Mouse (Mus musculus) cerebellum, adult 2 months (tissue): ENCODE measurements at regions not wholly inside any gene's neighbourhood (a gene's known extent, or its start where the extent isn't known, plus 50 kb on each side); places are given as distances from the start of the nearest gene placed in this dataset.

Source experiments
- DNase-seq, 2 experiments: peaks; one replicate each; pipeline ENCODE4 v3.0.0; 2021
- H3K27ac ChIP-seq: fragments of 200-500 bp; 2 replicates; pipeline ENCODE4 v1.5.1; 2012; ENCODE audit warnings: low read length, control low read depth, inconsistent platforms; ENCODE audit not compliant: insufficient read depth
- H3K27me3 ChIP-seq: fragments of 200-500 bp; 2 replicates; pipeline ENCODE4 v1.6.1; 2012; ENCODE audit warnings: inconsistent platforms, mild to moderate bottlenecking, low read length, moderate library complexity; ENCODE audit not compliant: control insufficient read depth, insufficient read depth
- H3K4me1 ChIP-seq: fragments of 200-500 bp; 2 replicates; pipeline ENCODE4 v1.6.1; 2011; ENCODE audit warnings: low read length; ENCODE audit not compliant: control insufficient read depth, insufficient read depth
- H3K4me3 ChIP-seq: fragments of 200-500 bp; replicated peaks from 2 replicates; pipeline ENCODE3; 2011; ENCODE audit warnings: mild to moderate bottlenecking, low read depth, low read length, control low read depth; ENCODE audit not compliant: insufficient read depth
- CTCF ChIP-seq: fragments of 200-500 bp; IDR thresholded peaks from 2 replicates; pipeline ENCODE4 v1.5.1; 2011; ENCODE audit warnings: low read depth, mild to moderate bottlenecking, control low read depth, low read length, moderate library complexity, borderline replicate concordance; ENCODE audit not compliant: insufficient read depth
- POLR2A ChIP-seq: fragments of 200-500 bp; IDR thresholded peaks from 2 replicates; pipeline ENCODE4 v1.6.1; 2011; ENCODE audit warnings: low read length, control low read depth, borderline replicate concordance; ENCODE audit not compliant: insufficient read depth
- WGBS: fragments of 180-500 bp; shearing (Covaris S2); methylation state at CpG from one replicate; pipeline ENCODE4 v1.1.7; 2018; 5-methylcytosine and 5-hydroxymethylcytosine counted together

DNA sequence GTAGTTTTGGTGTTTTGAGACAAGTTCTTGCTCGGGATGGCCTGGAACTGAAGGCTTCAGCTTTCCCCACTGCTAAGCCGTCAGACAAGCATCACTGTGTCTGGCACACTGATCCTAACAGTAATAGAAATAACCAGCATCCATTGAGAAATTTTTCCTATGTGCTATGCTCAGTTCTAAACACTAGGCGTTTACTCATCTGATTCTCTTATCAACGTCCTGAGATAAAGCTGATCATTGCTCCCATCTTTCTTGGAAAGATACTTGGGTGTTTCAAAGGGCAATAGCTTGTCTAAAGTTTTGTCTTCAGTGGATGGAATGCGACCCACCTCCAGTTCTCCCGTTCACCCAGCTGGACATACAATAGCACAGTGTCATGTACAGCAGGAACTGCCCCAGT lies 316.7 kb upstream of the Satb1 start:
- H3K27ac ChIP-seq: no peak overlapping the region
- 85% methylated on average over 6 of the region's 6 CpGs for WGBS
- TF ChIP-seq CTCF: no peak
- TF ChIP-seq POLR2A: no peak
- no peak overlapping the region for H3K4me3 ChIP-seq
- no peaks in the 10 kb centered on the region for H3K27me3 ChIP-seq
- no peaks in the 10 kb centered on the region for H3K4me1 ChIP-seq
- no peak for DNase-seq

DNA sequence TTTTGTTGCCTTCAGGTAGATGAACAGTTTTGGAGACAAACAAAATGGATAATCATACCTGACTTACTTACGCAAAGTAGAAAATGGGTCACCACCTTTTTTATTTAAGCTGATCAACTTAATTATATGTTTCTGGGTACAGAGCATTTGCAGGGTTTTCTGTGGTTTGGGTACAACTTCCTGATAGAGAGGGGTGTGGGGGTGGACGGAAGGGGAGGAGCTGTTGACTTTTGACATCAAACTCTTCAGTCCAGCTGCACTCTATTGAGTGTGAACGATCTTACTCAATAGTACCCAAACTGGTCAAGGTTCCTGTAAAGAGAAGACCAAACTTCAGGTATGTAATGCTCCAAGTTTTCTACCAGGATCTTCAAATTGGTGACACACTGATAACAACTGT lies 316.0 kb upstream of the Satb1 start:
- Histone ChIP-seq H3K27ac (no peak overlapping the region), H3K27me3 (no peaks in the 10 kb centered on the region), H3K4me3 (no peak overlapping the region), H3K4me1 (no peaks in the 10 kb centered on the region)
- 88% methylated on average over 3 of the region's 3 CpGs for WGBS
- no peak for DNase-seq
- TF ChIP-seq CTCF (no peak), POLR2A (no peak)

DNA sequence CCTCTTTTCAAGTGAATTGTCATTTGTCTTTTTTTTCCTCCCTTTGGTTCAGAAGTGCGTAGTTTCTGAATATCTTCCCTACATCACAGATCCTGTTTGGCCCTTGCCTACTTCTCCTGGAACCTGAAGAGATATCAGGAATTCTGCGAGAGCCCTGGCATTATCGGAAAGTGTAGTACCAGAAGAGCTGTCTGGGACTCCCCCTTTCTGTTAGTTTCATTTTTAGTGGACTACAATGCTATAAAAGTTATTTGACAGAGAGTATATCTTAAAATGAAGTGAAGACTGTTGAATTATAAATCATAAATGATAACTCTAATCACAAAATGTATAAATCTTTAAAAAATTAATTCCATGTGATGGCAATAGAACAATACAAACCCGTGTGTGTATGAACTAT lies 270.8 kb upstream of the Satb1 start:
- Histone ChIP-seq H3K4me3 (no peak overlapping the region), H3K27me3 (no peaks in the 10 kb centered on the region), H3K4me1 (no peaks in the 10 kb centered on the region), H3K27ac (no peak overlapping the region)
- 93% methylated on average over 4 of the region's 4 CpGs for WGBS
- TF ChIP-seq CTCF: no peak
- no peak for DNase-seq

DNA sequence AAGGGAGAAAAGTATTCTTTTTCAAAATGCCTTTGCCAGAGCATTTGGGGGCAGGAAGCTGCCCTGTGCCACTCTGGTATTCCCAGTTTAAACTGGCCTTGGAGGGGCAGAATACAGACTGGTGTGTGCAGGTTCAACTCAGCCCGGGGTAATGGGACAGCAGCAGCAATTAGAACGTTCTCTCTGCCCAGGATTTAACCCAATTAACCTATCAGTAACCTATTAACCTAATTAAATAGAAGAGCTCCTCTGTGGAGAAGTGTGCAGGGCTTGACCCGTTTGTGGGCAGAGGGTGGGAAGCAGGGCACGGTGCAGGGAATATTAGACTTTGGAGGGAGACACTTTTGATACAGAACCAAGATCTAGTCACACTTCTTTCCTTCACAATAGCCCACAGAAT lies 252.7 kb upstream of the Satb1 start:
- H3K27me3 ChIP-seq: no peaks in the 10 kb centered on the region
- H3K4me3 ChIP-seq: no peak overlapping the region
- no peaks in the 10 kb centered on the region for H3K4me1 ChIP-seq
- no peak overlapping the region for H3K27ac ChIP-seq
- TF ChIP-seq POLR2A (no peak), CTCF (no peak)
- no peak for DNase-seq
- 71% methylated on average over 4 of the region's 4 CpGs for WGBS

DNA sequence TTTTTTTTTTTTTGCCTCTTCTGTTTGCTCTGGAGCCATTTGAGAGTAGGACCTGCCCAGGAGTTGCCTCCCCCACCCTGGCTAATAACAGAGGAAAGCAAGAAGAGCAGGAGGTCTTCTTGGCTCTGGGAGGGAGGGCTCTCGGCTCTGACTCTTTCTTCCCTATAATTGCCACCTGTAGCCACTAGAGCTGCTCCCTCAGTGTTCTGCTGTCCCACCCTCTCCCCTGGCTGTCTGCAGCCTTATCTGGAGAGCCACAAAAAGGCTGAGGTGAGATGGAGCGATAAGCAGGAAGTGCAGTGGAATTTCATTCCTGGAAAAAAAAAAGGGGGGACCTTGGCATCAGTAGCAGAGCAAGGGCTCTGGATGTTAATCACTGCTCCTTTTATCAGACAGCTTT lies 251.4 kb upstream of the Satb1 start:
- no peak overlapping the region for H3K27ac ChIP-seq
- no peak for TF ChIP-seq POLR2A
- no peak for TF ChIP-seq CTCF
- WGBS: 58% methylated on average over 2 of the region's 2 CpGs
- H3K4me3 ChIP-seq: no peak overlapping the region
- DNase-seq: no peak
- no peaks in the 10 kb centered on the region for H3K4me1 ChIP-seq
- no peaks in the 10 kb centered on the region for H3K27me3 ChIP-seq

DNA sequence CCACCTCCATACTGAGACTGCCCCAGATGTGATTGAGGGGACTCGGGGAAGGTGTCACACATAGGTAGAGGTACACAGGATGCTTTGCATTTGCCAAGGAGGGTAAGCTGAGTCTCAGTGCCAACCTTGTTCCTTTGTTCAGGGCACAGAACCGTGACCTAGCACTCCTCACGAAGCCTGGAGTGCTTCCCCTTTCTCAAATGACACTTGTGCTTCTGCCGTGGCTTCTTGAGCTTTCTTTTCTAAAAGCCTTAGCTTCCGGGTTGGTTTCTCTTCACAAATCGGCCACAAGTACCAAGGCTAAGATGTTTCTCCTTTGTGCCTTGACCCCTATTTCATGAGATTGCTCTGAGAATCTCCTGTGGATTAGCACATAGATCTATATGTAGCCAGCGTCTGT lies 246.2 kb upstream of the Satb1 start:
- no peaks in the 10 kb centered on the region for H3K4me1 ChIP-seq
- no peak for TF ChIP-seq POLR2A
- TF ChIP-seq CTCF: no peak
- no peak overlapping the region for H3K4me3 ChIP-seq
- no peaks in the 10 kb centered on the region for H3K27me3 ChIP-seq
- 85% methylated on average over 7 of the region's 7 CpGs for WGBS
- no peak for DNase-seq
- H3K27ac ChIP-seq: no peak overlapping the region

DNA sequence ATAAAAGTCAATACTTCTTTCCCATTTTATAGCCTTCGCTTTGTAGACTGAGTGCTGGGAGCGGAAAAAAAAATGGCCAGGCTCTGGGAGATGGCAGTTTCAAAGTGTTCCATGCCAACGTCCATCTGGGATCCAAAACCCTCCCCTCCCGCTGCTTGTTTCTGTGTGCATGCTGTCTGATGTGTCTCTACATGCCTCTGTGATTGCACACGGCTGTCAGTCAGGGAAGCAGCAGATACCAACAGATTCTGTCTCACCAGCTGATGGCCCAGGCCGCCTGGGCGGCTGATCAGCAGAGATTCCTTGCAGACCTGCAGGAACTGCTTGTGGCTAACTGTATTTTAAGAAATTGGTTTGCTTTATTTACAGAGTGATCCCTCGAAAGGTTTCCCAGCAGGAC lies 245.4 kb upstream of the Satb1 start:
- H3K4me3 ChIP-seq: no peak overlapping the region
- no peaks in the 10 kb centered on the region; the same call in 1 of the 2 replicates for H3K27me3 ChIP-seq
- 25% methylated on average over 8 of the region's 8 CpGs for WGBS
- DNase-seq: peak in 1 of 2 experiments; percentile 3
- no peaks in the 10 kb centered on the region for H3K4me1 ChIP-seq
- TF ChIP-seq POLR2A (no peak), CTCF (no peak)
- no peak overlapping the region for H3K27ac ChIP-seq

DNA sequence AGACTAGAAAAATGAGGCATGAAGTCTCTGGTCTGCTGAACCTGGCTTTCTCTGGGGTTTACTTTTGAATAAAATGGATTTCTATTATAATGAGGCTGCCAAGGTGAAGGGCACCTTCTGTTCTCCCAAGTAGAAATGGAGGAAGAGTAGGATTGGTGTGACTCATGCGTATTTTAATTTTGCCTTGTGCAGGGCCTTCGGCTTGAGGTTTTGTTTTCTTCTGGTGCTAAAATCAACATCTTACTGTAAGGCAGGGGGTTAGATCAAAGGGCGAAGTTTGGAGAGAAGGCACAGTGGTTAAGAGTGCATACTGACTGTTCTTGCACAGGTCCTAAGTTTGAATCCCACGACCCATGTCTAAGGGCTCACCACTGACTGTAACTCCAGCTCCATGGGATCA lies 244.9 kb upstream of the Satb1 start:
- TF ChIP-seq CTCF: no peak
- no peak for TF ChIP-seq POLR2A

DNA sequence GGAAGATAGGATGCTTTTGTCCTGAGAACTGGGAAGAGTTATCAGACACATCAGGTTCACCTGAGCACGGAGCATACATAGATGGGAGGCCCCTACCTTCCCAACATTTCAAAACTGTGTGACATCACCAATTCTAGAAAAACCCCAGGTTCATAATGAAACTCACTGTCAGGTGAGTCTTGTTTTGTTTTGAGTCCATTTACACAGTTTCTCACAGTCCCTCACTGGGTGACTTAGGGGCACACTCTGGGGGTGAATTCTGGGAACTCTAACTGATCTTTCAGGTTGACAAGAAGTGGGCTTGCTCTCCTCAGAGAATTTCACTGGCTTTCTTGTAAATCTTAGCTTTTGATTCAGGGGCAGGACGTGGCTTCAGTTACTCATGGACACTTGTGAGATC lies 243.7 kb upstream of the Satb1 start:
- Histone ChIP-seq H3K4me1 (no peaks in the 10 kb centered on the region), H3K4me3 (no peak overlapping the region), H3K27me3 (no peaks in the 10 kb centered on the region; the same call in 1 of the 2 replicates), H3K27ac (no peak overlapping the region)
- TF ChIP-seq CTCF (no peak), POLR2A (no peak)
- no peak for DNase-seq
- 94% methylated on average over 2 of the region's 2 CpGs for WGBS

More for the DNA sequence above, 244.9 kb upstream of the Satb1 start:
- H3K27me3 ChIP-seq: no peaks in the 10 kb centered on the region; the same call in 1 of the 2 replicates
- H3K4me3 ChIP-seq: no peak overlapping the region
- no peak overlapping the region for H3K27ac ChIP-seq
- H3K4me1 ChIP-seq: no peaks in the 10 kb centered on the region
- no peak for DNase-seq
- WGBS: 92% methylated on average over 4 of the region's 4 CpGs
